Mouse (Mus musculus) adrenal gland, postnatal 14 days (tissue): ENCODE data around the gene Nrp1. TPM values are rescaled to one million over a fixed set of nuclear protein-coding genes. Genes with fewer than 3 reads are reported as not detected.

ENCODE experiments used
- DNase-seq: peaks from one replicate; pipeline ENCODE4 v3.0.0; 2021; ENCODE audit warnings: mixed read lengths
- total RNA-seq: library from RNA; stranded (reverse); gene quantifications from 2 replicates; pipeline ENCODE4 v1.2.3, GENCODE M21; 2021

Gene Nrp1
- total RNA-seq, 1 experiment from 2014 or later = 123 TPM

GRCm38 (mm10) chr8:128466681-128467430, 108.5 kb downstream of the Nrp1 start:
- no peak for DNase-seq

DNA sequence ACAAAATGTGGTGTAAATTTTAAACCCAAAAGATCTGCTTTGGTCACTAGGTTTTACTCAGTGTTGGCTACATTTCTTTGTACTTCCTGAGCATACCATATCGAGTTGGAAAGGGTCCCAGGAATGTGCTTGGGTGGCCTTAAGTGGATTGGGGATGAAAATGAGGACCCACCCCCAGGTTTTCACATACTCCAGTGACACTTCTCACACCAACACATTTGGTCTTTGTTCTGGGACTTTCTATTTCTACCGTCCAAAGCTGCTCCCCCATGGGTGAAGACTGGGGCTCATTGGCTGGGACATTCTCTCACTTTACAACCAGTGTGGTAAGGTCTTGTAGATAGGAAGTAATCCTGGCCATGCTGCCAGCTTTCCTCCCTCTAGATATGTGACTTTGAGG, 111.7 kb downstream of the Nrp1 start:
- DNase-seq = no peak

GRCm38 (mm10) chr8:128471186-128471585, 112.8 kb downstream of the Nrp1 start:
- no peak for DNase-seq

- DNase-seq = no peak
Measured at GRCm38 (mm10) chr8:128472871-128473270, 114.5 kb downstream of the Nrp1 start.

GRCm38 (mm10) chr8:128473456-128474239, 115.2 kb downstream of the Nrp1 start:
- no peak for DNase-seq

DNA sequence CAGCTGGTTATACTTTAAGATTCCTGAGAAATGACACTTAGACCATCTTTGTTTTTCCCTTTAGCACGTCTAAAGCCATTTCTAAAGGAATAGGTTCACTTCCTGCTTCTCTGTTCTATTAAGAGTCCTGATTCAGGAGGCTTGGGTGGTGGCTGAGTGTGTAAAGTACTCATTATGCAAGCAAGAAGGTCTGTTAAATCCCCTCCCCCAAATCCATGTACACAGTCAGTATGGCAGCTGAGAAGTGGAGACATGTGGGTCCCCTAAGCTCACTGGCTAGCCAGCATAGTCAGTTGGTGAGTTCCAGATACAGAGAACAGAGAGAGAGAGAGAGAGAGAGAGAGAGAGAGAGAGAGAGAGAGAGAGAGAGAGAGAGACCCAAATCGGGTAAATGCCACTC, 116.2 kb downstream of the Nrp1 start:
- DNase-seq = no peak

DNA sequence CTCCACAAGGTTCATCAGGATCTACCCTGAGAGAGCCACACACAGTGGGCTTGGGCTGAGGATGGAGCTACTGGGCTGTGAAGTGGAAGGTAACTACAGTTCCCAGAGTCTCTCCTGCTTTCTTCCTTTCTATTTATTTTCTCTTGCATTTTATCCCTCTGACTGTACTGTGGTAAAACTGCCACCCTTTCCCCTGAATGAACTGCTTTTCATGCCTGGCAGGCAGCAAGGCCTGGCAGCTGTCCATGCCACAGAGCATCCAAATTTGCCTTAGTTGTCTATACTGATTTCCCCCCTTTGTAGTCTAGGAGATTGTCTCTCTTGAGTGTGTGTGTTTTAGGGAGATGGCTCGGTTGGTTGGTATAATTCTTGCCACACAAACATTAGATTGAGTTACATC, 117.8 kb downstream of the Nrp1 start:
- DNase-seq = no peak

- DNase-seq = no peak
Measured at GRCm38 (mm10) chr8:128478017-128478416, 119.6 kb downstream of the Nrp1 start.

DNA sequence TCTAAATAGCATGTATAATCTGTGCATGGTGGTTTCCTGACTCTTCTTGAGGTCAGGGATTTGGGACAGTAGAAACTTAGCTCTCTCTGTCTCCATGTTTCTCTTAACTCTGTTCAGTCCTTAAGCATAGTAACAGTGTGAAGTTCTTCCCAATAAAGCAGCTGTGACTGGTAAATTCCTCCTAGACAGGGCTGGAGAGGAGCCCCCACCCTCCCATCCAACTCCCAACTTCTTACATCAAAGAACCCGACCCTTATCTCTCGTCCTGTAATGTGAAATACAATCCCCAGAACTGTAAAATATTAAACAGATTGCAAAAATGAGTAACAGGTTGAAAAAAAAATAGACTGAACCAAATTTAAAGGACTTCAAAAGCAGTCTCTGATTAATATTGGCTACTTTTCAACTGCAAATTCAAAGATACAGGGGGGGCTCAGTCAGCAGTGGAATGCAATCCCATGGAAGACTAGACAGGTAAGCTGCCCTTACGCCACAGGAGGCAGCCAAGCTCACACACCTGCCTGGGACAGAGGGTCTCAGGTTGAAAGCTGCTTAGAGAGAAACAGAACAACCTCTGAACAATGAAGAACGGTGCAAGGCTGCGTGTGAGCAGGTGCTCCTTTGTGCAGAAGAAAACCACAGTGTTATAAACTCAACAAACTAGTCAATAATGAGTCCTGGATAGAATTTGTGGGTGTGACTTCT, 121.1 kb downstream of the Nrp1 start:
- no peak for DNase-seq

- no peak for DNase-seq
Measured at GRCm38 (mm10) chr8:128480896-128481665, 122.7 kb downstream of the Nrp1 start.

GRCm38 (mm10) chr8:128483344-128483743, 124.9 kb downstream of the Nrp1 start:
- no peak for DNase-seq

- DNase-seq = peak; percentile 63
Measured at GRCm38 (mm10) chr8:128484720-128485124, 126.3 kb downstream of the Nrp1 start.

DNA sequence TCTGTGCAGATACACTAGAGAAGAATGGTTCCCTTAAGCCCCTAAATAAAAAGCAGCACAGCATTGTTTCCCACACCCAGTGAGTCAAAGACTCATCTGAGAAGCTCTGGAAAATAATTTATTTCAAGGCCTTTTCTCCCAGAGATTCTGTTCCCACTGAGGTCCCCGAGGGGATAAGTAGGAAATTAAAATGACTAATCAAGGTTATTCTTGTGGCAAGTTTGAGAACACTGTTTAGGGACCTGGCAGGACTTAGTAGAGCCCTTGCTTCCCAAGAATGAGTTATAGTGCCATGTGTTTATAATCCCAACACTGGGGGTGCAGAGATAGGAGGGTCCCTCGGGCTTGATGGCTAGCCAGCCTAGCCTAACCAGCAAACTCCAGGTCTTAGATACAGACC, 127.6 kb downstream of the Nrp1 start:
- peak; percentile 14 for DNase-seq

DNA sequence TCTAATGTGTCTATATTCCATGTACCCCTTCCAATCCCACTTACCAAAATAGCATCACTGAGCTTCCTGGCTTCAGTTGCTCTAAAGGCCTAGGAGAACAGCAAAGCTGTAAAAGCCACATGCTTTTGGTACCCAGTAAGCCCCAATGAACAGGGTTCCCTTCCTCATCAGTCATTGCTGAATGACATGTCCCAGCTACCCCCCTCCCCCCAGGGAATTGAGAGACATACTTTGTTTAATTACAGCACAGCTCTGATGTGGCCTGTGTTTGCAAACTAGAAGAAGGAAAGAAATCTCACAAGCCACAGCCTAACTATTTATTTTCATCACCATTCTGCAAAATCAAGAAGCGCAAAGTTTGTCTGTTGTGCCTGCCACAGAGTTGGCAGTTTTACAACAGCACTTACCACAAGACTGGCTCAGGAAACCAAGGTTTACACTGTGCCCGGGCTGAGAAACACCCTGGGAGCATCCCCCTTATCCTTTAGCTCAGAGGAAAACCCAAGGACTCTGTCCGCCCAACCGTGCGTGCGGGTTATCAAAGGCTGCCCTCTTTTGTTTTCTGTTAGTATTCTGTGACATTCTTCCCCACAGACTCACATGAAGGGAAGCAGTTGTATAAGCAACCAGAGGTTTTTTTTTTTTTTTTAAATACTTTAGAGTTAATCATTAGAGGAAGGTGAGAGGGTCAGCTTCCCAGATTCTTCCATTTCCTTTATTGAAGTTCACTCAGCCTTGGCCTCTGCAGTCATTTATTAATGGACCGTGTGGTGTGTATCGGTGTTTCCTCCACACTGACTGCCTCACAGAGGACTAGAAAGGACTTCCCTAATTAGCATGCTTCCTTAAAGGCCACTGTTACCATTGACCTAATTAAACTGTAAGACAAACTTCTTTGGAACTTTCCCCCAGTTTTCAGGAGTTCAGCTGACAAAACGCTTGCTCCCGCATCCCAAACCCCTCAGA, 129.8 kb downstream of the Nrp1 start:
- DNase-seq = peak; percentile 49

GRCm38 (mm10) chr8:128489351-128489750, 130.9 kb downstream of the Nrp1 start:
- no peak for DNase-seq

DNA sequence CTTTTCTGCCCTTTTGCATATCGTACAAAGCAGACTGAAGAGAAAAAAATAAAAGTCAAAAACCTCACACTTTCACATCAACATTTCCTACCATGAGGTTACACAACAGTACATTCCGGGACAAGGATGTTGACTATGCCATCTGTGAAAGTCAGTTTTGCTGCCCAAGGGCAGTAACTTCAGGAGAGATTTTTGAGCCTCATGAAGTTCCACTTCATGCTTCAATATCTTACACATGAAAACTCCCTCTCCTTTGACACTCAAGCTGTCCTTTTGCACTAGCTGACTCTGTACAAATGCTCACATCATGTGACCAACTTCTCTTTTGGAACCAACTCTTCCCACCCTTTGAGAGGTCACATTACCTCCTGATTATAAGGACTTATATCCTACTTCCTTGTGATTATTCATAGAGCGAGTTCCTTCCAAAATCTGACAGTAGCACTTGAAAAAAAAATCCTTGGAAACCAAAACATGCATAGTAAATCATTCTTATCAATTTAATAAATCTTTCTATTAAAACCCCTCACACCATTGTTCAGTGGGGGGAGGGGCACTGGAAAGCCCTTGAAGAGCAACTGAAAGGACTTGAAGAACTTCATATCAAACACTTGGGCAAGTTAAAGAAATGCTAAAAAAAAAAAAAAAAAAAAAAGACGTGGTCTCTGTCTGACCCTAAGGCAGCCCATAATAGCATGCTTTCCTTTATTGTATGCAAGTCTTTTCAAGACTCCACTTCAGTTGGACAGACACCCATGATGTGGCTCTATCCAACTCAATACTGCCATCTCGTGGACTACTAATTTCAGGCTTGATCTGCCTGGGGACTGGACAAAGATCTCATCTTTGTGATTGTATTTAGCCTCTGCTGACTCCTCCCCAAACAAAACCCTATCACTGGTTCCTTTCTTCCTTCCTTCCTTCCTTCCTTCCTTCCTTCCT, 133.0 kb downstream of the Nrp1 start:
- peak; percentile 78 for DNase-seq

DNA sequence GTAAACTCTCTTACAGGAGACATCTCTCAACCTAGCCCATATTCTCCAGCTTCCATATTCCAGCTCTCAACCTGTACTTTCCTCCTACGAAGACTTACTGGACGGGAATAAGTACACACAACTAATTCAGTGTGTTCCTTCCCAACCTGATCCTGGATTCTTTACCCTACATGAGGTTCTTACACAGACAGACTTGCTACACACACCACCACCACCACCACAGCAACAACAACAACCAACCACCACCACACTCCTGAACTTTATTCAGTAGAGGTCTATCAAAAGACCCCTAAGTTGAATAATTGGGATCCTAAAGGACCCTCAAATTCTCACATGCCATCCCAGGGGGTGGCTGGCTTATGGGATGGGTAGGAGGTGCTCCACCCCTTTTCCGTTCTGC, 135.4 kb downstream of the Nrp1 start:
- no peak for DNase-seq

GRCm38 (mm10) chr8:128498836-128499235, 140.4 kb downstream of the Nrp1 start:
- DNase-seq = no peak

DNA sequence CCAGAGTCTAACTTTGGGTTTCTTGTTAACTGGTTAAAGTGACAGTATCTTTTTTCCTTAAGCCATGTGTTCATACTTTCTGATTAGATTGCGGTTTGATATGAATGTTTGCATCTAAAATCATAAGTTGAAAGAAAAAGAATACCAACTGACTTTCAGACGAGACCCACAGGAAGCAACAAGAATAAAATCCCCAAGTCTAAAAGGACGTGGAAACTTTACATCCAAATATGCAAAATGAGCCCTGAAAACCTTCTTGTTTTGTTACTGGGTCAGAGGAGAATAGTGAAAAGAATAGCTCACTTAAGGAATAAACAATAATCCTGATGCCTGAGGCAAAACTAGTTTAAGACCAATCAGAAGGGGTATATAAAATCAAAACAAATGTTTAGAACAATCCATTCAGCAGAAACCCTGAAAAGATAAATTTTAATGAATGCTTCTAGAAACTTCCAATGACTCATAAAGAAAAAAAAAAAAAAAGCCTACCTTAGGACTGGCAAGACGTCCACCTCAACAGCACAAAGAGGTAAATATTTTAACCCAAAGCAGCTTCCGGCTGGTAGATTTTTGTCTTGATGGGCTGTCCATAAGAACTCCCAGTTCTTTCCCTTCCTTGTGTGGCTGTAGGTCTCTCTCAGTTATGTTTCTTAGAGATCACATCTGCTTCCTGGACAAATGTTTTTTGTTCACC, 145.9 kb downstream of the Nrp1 start:
- DNase-seq = no peak
